Comparison of ENCODE assay signal across 18 mouse cellular contexts in genomic region chr1:130633316-130633715, GRCm38 (mm10). TPM values are rescaled to one million over a fixed set of nuclear protein-coding genes. Genes with fewer than 3 reads are reported as not detected.
A peak's percentile ranks its signal among the peaks of the same experiment; 100 is the strongest.
DNase-seq lines count a peak whose midpoint lies in the region; ATAC-seq lines count a peak whose summit lies in the region.
"Had no signal": no experiment of that assay in that cellular context is flagged by ENCODE, and none has a peak within 500 bp of the region (broad histone marks: within the 10 kb centered on the region; RNA-seq: fewer than 3 reads in every experiment).

No protein-coding gene starts in this region.

- ATAC-seq in frontal cortex, adult (ENCODE audit: low TSS enrichment), result no peak
- ATAC-seq: hindbrain, embryonic 16.5 days had no signal

- DNase-seq in B cell, adult 2 months, result peak; percentile 15 to 17
- DNase-seq in T-cell, adult 2 months (ENCODE audit: low spot score), result peak; percentile 51
- peak; percentile 10 for DNase-seq in thymus, postnatal 0 days (ENCODE audit: low spot score)
- peak; percentile 25 to 60 for DNase-seq in thymus, postnatal 36 days
- no peak for DNase-seq in cerebellum, adult 11 months
- DNase-seq in frontal cortex, postnatal 25 days (ENCODE audit: low spot score in 2 of 2), result no peak

RNA-seq across cellular contexts. Expression of gene Zp3r, which starts 3.9 kb away (rescaled TPM):
- not detected in 2 replicates for polyA plus RNA-seq in thymus, postnatal 0 days (2015; fragmentation: Nextera tagmentation; extraction: Ambion mirVana)
- polyA plus RNA-seq: adrenal gland, adult 2 months; cerebellum, adult 2 months; embryonic facial prominence, embryonic 13.5 days; forebrain, embryonic 12.5 days; forebrain, embryonic 16.5 days; heart, embryonic 10.5 days; heart, embryonic 14.5 days; hindbrain, embryonic 12.5 days; hindbrain, embryonic 16.5 days; inflammation-experienced regulatory T-cells, adult 6 months; Patski had no signal

RNA-seq across cellular contexts. Expression of gene C4bp, which starts 28.1 kb away (rescaled TPM):
- 0.34 TPM in 1 of 2 replicates, not detected in the other for polyA plus RNA-seq in thymus, postnatal 0 days (2015; fragmentation: Nextera tagmentation; extraction: Ambion mirVana)
- polyA plus RNA-seq: cerebellum, adult 2 months; embryonic facial prominence, embryonic 13.5 days; forebrain, embryonic 12.5 days; forebrain, embryonic 16.5 days; heart, embryonic 10.5 days; heart, embryonic 14.5 days; hindbrain, embryonic 12.5 days had no signal

Comparison
In these comparisons a context has a peak if more than half of its experiments do, and no peak if none do; other contexts are left out.
1. DNase-seq: peak in B cell, adult 2 months (2 of 2), T-cell, adult 2 months (single experiment), thymus, postnatal 0 days (single experiment) and thymus, postnatal 36 days (2 of 2); none in cerebellum, adult 11 months (single experiment) and frontal cortex, postnatal 25 days (0 of 2).